Comparison of ENCODE assay signal across 7 mouse cellular contexts in the genomic region with DNA sequence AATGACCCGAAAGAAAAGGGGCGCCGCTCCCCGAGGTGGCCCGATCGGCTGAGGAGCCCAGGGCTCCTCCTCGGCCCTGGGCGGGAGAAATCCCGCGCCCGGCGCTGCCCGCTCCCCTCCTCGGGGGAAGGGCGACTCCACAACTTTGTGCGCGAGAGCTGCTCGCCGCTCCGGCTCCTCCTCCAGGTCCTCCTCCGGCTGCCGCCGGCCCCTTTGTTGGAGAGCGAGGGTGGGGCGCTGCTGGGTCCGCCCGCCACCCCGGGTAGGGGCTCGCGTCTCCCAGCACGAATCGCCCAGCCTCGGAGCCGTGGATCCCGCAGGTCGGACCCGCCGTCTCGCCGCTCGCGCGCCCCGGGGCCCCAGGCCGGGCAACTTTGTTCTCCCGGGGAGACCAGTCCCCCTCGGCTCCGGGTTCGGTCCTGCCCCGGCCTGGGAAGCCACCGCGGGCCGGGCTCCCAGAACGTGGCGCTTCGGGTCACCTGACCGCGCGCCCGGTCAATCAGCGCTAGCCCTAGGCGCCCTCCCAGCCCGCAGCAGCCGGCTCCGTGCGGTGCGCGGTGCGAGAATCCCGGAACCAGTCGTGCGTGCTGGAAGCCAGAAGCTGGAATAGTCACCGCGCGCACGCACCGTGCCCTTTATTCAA. TPM values are rescaled to one million over a fixed set of nuclear protein-coding genes. Genes with fewer than 3 reads are reported as not detected.
DNase-seq lines count a peak whose midpoint lies in the region; ATAC-seq and TF ChIP-seq lines count a peak whose summit lies in the region.

A gene (minus strand): TSS at position 337 of the 643 bp plus-strand sequence.

- peak within 1 kb of the TSS; percentile 95 for H3K27ac ChIP-seq in gastrocnemius, adult 2 months
- peak within 1 kb of the TSS; percentile 75 for H3K27ac ChIP-seq in hindbrain, embryonic 16.5 days (ENCODE audit: low read depth, low read length)
- H3K27ac ChIP-seq in midbrain, embryonic 10.5 days (replicated peaks), result peak within 1 kb of the TSS; percentile 99
- peak within 1 kb of the TSS; percentile 98 for H3K27ac ChIP-seq in small intestine, adult 2 months (ENCODE audit: insufficient read depth, low read depth, low read length)

- H3K4me3 ChIP-seq in gastrocnemius, adult 2 months, result peak within 1 kb of the TSS; percentile 96
- H3K4me3 ChIP-seq in hindbrain, embryonic 16.5 days (ENCODE audit: low read length), result peak within 1 kb of the TSS; percentile 89
- H3K4me3 ChIP-seq in midbrain, embryonic 10.5 days, result peak within 1 kb of the TSS; percentile 83
- H3K4me3 ChIP-seq in small intestine, adult 2 months (ENCODE audit: low read depth, low read length), result peak within 1 kb of the TSS; percentile 96

- DNase-seq in ZHBTc4 (ENCODE audit: low read depth, low spot score), result peak; percentile 93
- peak; percentile 64 to 67 for DNase-seq in cerebellum, postnatal 36 days
- DNase-seq in gastrocnemius, adult 2 months, result peak; percentile 92
- peak; percentile 63 to 66 for DNase-seq in left cerebral cortex, postnatal 36 days (ENCODE audit: low spot score in 2 of 2)
- DNase-seq in midbrain, embryonic 10.5 days (ENCODE audit: low spot score), result peak; percentile 88

- TF ChIP-seq CTCF in gastrocnemius, adult 2 months (IDR thresholded peaks at IDR 0.05), result no peak
- TF ChIP-seq CTCF in small intestine, adult 2 months (IDR thresholded peaks at IDR 0.05; ENCODE audit: extremely low read depth, insufficient read length, insufficient replicate concordance, low read depth, low read length), result no peak

- 0% methylated on average over 64 of the region's 77 CpGs for WGBS in hindbrain, embryonic 16.5 days
- WGBS in midbrain, embryonic 10.5 days, result under 1% methylated on average over 77 of the region's 77 CpGs
- WGBS in small intestine, adult 2 months, result under 1% methylated on average over 77 of the region's 77 CpGs

- H3K36me3 ChIP-seq in hindbrain, embryonic 16.5 days (ENCODE audit: control insufficient read depth, insufficient read depth, low read length), result no peaks in the 10 kb centered on the region
- no peaks in the 10 kb centered on the region for H3K36me3 ChIP-seq in midbrain, embryonic 10.5 days
- H3K36me3 ChIP-seq in small intestine, adult 2 months (ENCODE audit: control insufficient read depth, insufficient read depth, low read length), result no peaks in the 10 kb centered on the region

- H3K27me3 ChIP-seq in hindbrain, embryonic 16.5 days (replicated peaks; ENCODE audit: control insufficient read depth, insufficient read depth, low read length), result no peaks in the 10 kb centered on the region
- H3K27me3 ChIP-seq in midbrain, embryonic 10.5 days (ENCODE audit: low read depth, poor library complexity, severe bottlenecking), result 0 out of 2 replicates have a peak, but pooled peaks cover 4% of the 10 kb centered on the region
- no peaks in the 10 kb centered on the region for H3K27me3 ChIP-seq in small intestine, adult 2 months (ENCODE audit: control insufficient read depth, insufficient read depth, low read length)

- intact Hi-C loops in gastrocnemius, adult 2 months (cut with DNase I), result loop anchor here (1.0 to 5.0 kb wide), 3 partner anchors 52 to 177 kb away; no protein-coding TSS in a partner anchor
- intact Hi-C loops in left cerebral cortex, postnatal 36 days (cut with DNase I), result loop anchor here (5.0 kb wide), 2 partner anchors 43 to 72 kb away; no protein-coding TSS in a partner anchor

- peak within 1 kb of the TSS; percentile 86 for H3K9ac ChIP-seq in hindbrain, embryonic 16.5 days (ENCODE audit: low read depth, low read length)

- H3K9me3 ChIP-seq in hindbrain, embryonic 16.5 days (ENCODE audit: control insufficient read depth, low read length), result no peaks in the 10 kb centered on the region
- no peaks in the 10 kb centered on the region for H3K9me3 ChIP-seq in midbrain, embryonic 10.5 days (replicated peaks)

- H3K4me2 ChIP-seq in hindbrain, embryonic 16.5 days (ENCODE audit: low read length), result peak within 1 kb of the TSS; percentile 95

- peak; percentile 67; the same call in 1 of the 2 replicates for TF ChIP-seq POLR2A in small intestine, adult 2 months (IDR thresholded peaks at IDR 0.05; ENCODE audit: low read depth, low read length)

- peaks cover 9% of the 10 kb centered on the region for H3K4me1 ChIP-seq in hindbrain, embryonic 16.5 days (ENCODE audit: control insufficient read depth, insufficient read depth, low read depth, low read length)
- H3K4me1 ChIP-seq in midbrain, embryonic 10.5 days, result peaks cover 26% of the 10 kb centered on the region
- H3K4me1 ChIP-seq in small intestine, adult 2 months (ENCODE audit: control insufficient read depth, insufficient read depth, insufficient read length, low read length), result peaks cover 5% of the 10 kb centered on the region; the same call in 1 of the 2 replicates

- peak; percentile 90 for ATAC-seq in hindbrain, embryonic 16.5 days

RNA-seq across cellular contexts. Expression of the gene that starts here (rescaled TPM):
- 10 to 100 TPM; 20.1 to 28.1 TPM for total RNA-seq in gastrocnemius, adult 2 months (2021)
- 25.4 and 25.7 TPM in 2 replicates for polyA plus RNA-seq in hindbrain, embryonic 16.5 days (2015; fragmentation: Nextera tagmentation; extraction: Ambion mirVana)
- total RNA-seq in left cerebral cortex, postnatal 36 days (2021), result 10 to 100 TPM; 61.6 to 61.7 TPM
- 38.8 and 39.8 TPM in 2 replicates for polyA plus RNA-seq in midbrain, embryonic 10.5 days (2016; fragmentation: Nextera tagmentation; extraction: Ambion mirVana)
- polyA plus RNA-seq in small intestine, adult 2 months (2012; rRNA removed), result 6.9 and 20.5 TPM in 2 replicates

Comparison
In these comparisons a context has a peak if more than half of its experiments do, and no peak if none do; other contexts are left out.
1. Peak in every context shown above with its lines: DNase-seq, ATAC-seq, H3K4me3 ChIP-seq and H3K27ac ChIP-seq.